Mouse (Mus musculus) liver, adult 2 months (tissue): ENCODE measurements around the gene Plekhm3.

Experiments used
- CTCF ChIP-seq: fragments of 200-500 bp; IDR thresholded peaks from 2 replicates; pipeline ENCODE4 v1.5.1; 2011; ENCODE audit warnings: low read depth, low read length, control low read depth
- POLR2A ChIP-seq: fragments of 200-500 bp; IDR thresholded peaks from 2 replicates; pipeline ENCODE4 v1.6.1; 2011; ENCODE audit warnings: low read length, control low read depth; ENCODE audit not compliant: insufficient read depth; ENCODE audit errors: extremely low read depth

DNA sequence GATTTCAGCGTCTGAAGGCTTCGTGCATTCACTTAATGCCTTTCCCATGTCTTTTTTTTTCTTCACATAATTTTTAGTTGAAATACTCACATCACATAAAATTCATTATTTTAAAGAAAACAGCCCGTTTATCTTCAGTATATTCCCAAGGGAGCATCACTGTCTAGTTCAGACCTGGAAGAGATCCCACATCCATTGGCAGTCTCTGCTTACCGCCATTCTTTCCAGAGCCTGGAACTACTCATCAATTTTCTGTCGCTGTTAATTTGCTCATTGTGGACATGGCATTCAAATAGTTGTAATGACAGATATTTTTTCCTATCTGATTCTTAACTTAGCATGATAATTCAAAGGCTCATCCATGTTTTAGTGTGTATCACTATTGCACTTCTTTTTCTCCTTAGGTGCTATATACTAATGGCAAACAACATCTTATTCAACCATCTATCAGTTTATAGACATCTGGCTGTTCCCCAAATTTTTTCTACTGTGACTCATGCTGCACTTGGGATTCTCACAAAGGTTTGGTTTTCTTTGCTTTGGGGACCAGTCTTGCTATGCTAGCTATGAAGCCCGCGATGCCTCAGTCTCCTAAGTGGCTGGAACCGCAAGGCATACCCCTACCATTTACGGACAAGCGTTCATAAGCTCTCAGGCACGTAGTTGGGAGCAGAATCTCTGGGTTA is 96.2 kb downstream of the Plekhm3 start:
- TF ChIP-seq POLR2A (no peak), CTCF (no peak)
